Comparison of ENCODE assay signal across 21 mouse cellular contexts in genomic region chr11:63000126-63000525, GRCm38 (mm10). TPM values are rescaled to one million over a fixed set of nuclear protein-coding genes. Genes with fewer than 3 reads are reported as not detected.
"Had no signal": no experiment of that assay in that cellular context is flagged by ENCODE, and none has a peak within 500 bp of the region (broad histone marks: within the 10 kb centered on the region; RNA-seq: fewer than 3 reads in every experiment).

No protein-coding gene starts in this region.

- H3K27me3 ChIP-seq: neural tube, embryonic 15.5 days; stomach, embryonic 15.5 days had no signal

- H3K27ac ChIP-seq: neural tube, embryonic 15.5 days; stomach, embryonic 15.5 days; stomach, postnatal 0 days had no signal

- H3K9ac ChIP-seq: neural tube, embryonic 15.5 days; stomach, embryonic 15.5 days had no signal

- H3K36me3 ChIP-seq: neural tube, embryonic 15.5 days; stomach, embryonic 15.5 days had no signal

- H3K4me3 ChIP-seq: neural tube, embryonic 15.5 days; stomach, embryonic 15.5 days had no signal

- H3K4me2 ChIP-seq: neural tube, embryonic 15.5 days; stomach, embryonic 15.5 days had no signal

- DNase-seq: retina, postnatal 1 day; right cerebral cortex, adult 18-20 months; right cerebral cortex, postnatal 14 days; right cerebral cortex, postnatal 25 days; right cerebral cortex, postnatal 4 days; spleen, adult 18-20 months; thymus, adult 18-20 months; thymus, adult 2 months; thymus, postnatal 14 days; thymus, postnatal 25 days; thymus, postnatal 36 days; thymus, postnatal 4 days had no signal

- H3K9me3 ChIP-seq: neural tube, embryonic 15.5 days; stomach, embryonic 15.5 days had no signal

RNA-seq across cellular contexts. Expression of gene Cdrt4, which starts 49.1 kb away (rescaled TPM):
- total RNA-seq: neutrophil, adult 5-6 weeks had no signal
- polyA plus RNA-seq: neural tube, embryonic 14.5 days; neural tube, embryonic 15.5 days; small intestine, adult 2 months; spleen, adult 2 months; stomach, embryonic 14.5 days; stomach, postnatal 0 days; thymus, adult 2 months; thymus, postnatal 0 days had no signal
